Mouse (Mus musculus) intestine, postnatal 0 days (tissue): ENCODE data around the gene Acsf2. TPM values are rescaled to one million over a fixed set of nuclear protein-coding genes. Genes with fewer than 3 reads are reported as not detected.

Experiments
- ATAC-seq: fragments of 200-750 bp; cut with Nextera tagmentation; 2 replicates; pipeline ENCODE4 v1.8.0; 2017; ENCODE audit warnings: mild to moderate bottlenecking, moderate TSS enrichment, moderate library complexity
- H3K27ac ChIP-seq: fragments of 300-500 bp; sonication (generic); 2 replicates; pipeline ENCODE4 v1.5.1; 2014; ENCODE audit warnings: mild to moderate bottlenecking, low read depth, low read length, moderate library complexity
- H3K27me3 ChIP-seq: fragments of 300-500 bp; sonication (generic); replicated peaks from 2 replicates; pipeline ENCODE4 v1.6.1; 2014; ENCODE audit warnings: low read length, mixed read lengths; ENCODE audit not compliant: control insufficient read depth, insufficient read depth
- H3K36me3 ChIP-seq: fragments of 300-500 bp; sonication (generic); 2 replicates; pipeline ENCODE4 v1.6.1; 2014; ENCODE audit warnings: mild to moderate bottlenecking, moderate library complexity; ENCODE audit not compliant: control insufficient read depth, insufficient read depth
- H3K4me1 ChIP-seq: fragments of 300-500 bp; sonication (generic); replicated peaks from 2 replicates; pipeline ENCODE4 v1.6.1; 2014; ENCODE audit warnings: antibody characterized with exemption, low read length, mixed read lengths; ENCODE audit not compliant: control insufficient read depth, insufficient read depth
- H3K4me2 ChIP-seq: fragments of 300-500 bp; sonication (generic); replicated peaks from 2 replicates; pipeline ENCODE4 v1.6.1; 2014; ENCODE audit warnings: low read depth, mild to moderate bottlenecking, moderate library complexity
- H3K4me3 ChIP-seq: fragments of 300-500 bp; sonication (generic); 2 replicates; pipeline ENCODE4 v1.5.1; 2014; ENCODE audit warnings: low read depth, low read length
- H3K9ac ChIP-seq: fragments of 300-500 bp; sonication (generic); 2 replicates; pipeline ENCODE4 v1.6.1; 2014; ENCODE audit warnings: mild to moderate bottlenecking, low read depth, low read length
- H3K9me3 ChIP-seq: fragments of 300-500 bp; sonication (generic); 2 replicates; pipeline ENCODE4 v1.6.1; 2016; ENCODE audit warnings: mixed run types; ENCODE audit not compliant: control insufficient read depth
- CTCF ChIP-seq: sonication (generic); IDR thresholded peaks from 2 replicates; pipeline ENCODE4 v1.5.1; 2016; ENCODE audit warnings: low read depth, mild to moderate bottlenecking, control low read depth, antibody characterized with exemption, moderate library complexity
- WGBS: fragments of 180-500 bp; shearing (Covaris S2); extraction: QIAGEN DNeasy Blood & Tissue Kit; methylation state at CpG from one replicate; pipeline ENCODE4 v1.1.7; 2014; 5-methylcytosine and 5-hydroxymethylcytosine counted together
- polyA plus RNA-seq: library from polyadenylated mRNA; unstranded; fragments of >200 nt; fragmentation: Nextera tagmentation; extraction: Ambion mirVana; gene quantifications from 2 replicates; pipeline ENCODE4 v1.2.1, GENCODE M21; 2015

Gene Acsf2
- polyA plus RNA-seq, 1 experiment from 2014 or later, result 6.7 TPM

- no peak overlapping the region for H3K27ac ChIP-seq
Observed at GRCm38 (mm10) chr11:94508976-94509375, 92.7 kb downstream of the Acsf2 start.

More at GRCm38 (mm10) chr11:94508976-94509375, 92.7 kb downstream of the Acsf2 start:
- 39% methylated on average over 10 of the region's 10 CpGs for WGBS
- no peak overlapping the region for H3K4me3 ChIP-seq
- H3K36me3 ChIP-seq, result no peaks in the 10 kb centered on the region
- H3K4me1 ChIP-seq, result peaks cover 4% of the 10 kb centered on the region; the same call in 1 of the 2 replicates
- H3K4me2 ChIP-seq, result peak overlapping the region; percentile 24; the same call in 1 of the 2 replicates
- no peaks in the 10 kb centered on the region for H3K27me3 ChIP-seq
- peak; percentile 75 for ATAC-seq
- H3K9ac ChIP-seq, result 0 out of 2 replicates have a peak overlapping the region, but pooled peaks have one; percentile 17
- no peak for TF ChIP-seq CTCF
- no peaks in the 10 kb centered on the region for H3K9me3 ChIP-seq

Other genes starting within 250 kb of the Acsf2 start
- 3.2 and 3.9 TPM in 2 replicates for gene Abcc3, start 208.9 kb downstream of the Acsf2 start, polyA plus RNA-seq
- gene Cacna1g, start 127.7 kb downstream of the Acsf2 start, polyA plus RNA-seq, result 1.2 and 1.4 TPM in 2 replicates
- not detected in 2 replicates for gene Spata20, start 115.7 kb downstream of the Acsf2 start, polyA plus RNA-seq
- gene Epn3, start 101.9 kb downstream of the Acsf2 start, polyA plus RNA-seq, result 0.55 and 1.0 TPM in 2 replicates
- 0.94 and 1.7 TPM in 2 replicates for gene Mycbpap, start 80.1 kb downstream of the Acsf2 start, polyA plus RNA-seq
- 1.2 and 1.8 TPM in 2 replicates for gene Rsad1, start 52.6 kb downstream of the Acsf2 start, polyA plus RNA-seq
- 1.9 and 3.3 TPM in 2 replicates for gene Chad, start 36.8 kb downstream of the Acsf2 start, polyA plus RNA-seq
- 165 and 172 TPM in 2 replicates for gene Lrrc59, start 27.9 kb upstream of the Acsf2 start, polyA plus RNA-seq
- gene Mrpl27, start 51.9 kb upstream of the Acsf2 start, polyA plus RNA-seq, result 148 and 158 TPM in 2 replicates
- gene Eme1, start 52.1 kb upstream of the Acsf2 start, polyA plus RNA-seq, result 3.7 and 4.2 TPM in 2 replicates
- gene Xylt2, start 75.6 kb upstream of the Acsf2 start, polyA plus RNA-seq, result 8.0 and 8.2 TPM in 2 replicates
- 0.07 TPM in 1 of 2 replicates, not detected in the other for gene Gm11541, start 102.6 kb upstream of the Acsf2 start, polyA plus RNA-seq
- gene Cdc34b, start 139.9 kb upstream of the Acsf2 start, polyA plus RNA-seq, result 0.13 TPM in 1 of 2 replicates, not detected in the other
- not detected in 2 replicates for gene Tmem92, start 180.8 kb upstream of the Acsf2 start, polyA plus RNA-seq